Mouse (Mus musculus): ENCODE measurements around the gene Cmah.
A peak's percentile ranks its signal among the peaks of the same experiment; 100 is the strongest.

Gene Cmah

GRCm38 (mm10) chr13:24513717-24514116 is 186.5 kb downstream of the Cmah start:
- peak; percentile 40 for DNase-seq (ENCODE audit: low read depth)

- DNase-seq (ENCODE audit: low read depth) = peak; percentile 74
Measured at GRCm38 (mm10) chr13:24515101-24515675, 188.0 kb downstream of the Cmah start.

- DNase-seq (ENCODE audit: low read depth) = no peak
Measured at GRCm38 (mm10) chr13:24517757-24518156, 190.6 kb downstream of the Cmah start.

GRCm38 (mm10) chr13:24518887-24519286 is 191.7 kb downstream of the Cmah start:
- DNase-seq (ENCODE audit: low read depth) = peak; percentile 83

GRCm38 (mm10) chr13:24519976-24520647 is 192.9 kb downstream of the Cmah start:
- DNase-seq (ENCODE audit: low read depth) = no peak

GRCm38 (mm10) chr13:24520796-24521195 is 193.6 kb downstream of the Cmah start:
- DNase-seq (ENCODE audit: low read depth) = no peak

- DNase-seq (ENCODE audit: low read depth) = no peak
Measured at GRCm38 (mm10) chr13:24521446-24522342, 194.5 kb downstream of the Cmah start.

- DNase-seq (ENCODE audit: low read depth) = no peak
Measured at GRCm38 (mm10) chr13:24522343-24522837, 195.2 kb downstream of the Cmah start.

GRCm38 (mm10) chr13:24523587-24524221 is 196.5 kb downstream of the Cmah start:
- no peak for DNase-seq (ENCODE audit: low read depth)

GRCm38 (mm10) chr13:24524468-24524867 is 197.3 kb downstream of the Cmah start:
- DNase-seq (ENCODE audit: low read depth) = no peak

- DNase-seq (ENCODE audit: low read depth) = no peak
Measured at GRCm38 (mm10) chr13:24525551-24525950, 198.3 kb downstream of the Cmah start.

GRCm38 (mm10) chr13:24526916-24527315 is 199.7 kb downstream of the Cmah start:
- no peak for DNase-seq (ENCODE audit: low read depth)
